Mouse (Mus musculus): ENCODE measurements around the gene Pax4. TPM values are rescaled to one million over a fixed set of nuclear protein-coding genes. Genes with fewer than 3 reads are reported as not detected.

Gene Pax4
- polyA plus RNA-seq, 1 experiment from 2014 or later, result not detected

DNA sequence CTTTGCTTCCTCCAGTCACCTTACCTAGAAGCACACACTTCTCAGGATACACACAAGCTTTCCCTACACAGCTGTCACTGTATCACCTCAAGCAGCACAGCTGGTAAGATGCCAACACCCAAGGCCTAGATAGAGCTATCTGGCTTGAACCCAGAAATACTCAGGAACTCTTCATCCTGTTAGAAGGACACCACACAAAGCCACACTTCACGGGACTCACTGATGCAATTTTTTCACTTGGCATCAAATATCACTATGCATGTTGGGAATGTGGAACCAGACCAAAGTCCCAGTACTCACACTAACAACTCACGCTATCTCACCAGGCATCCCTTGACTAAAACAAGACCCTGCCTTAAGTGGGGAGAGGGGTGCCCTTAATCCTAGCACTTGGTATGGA lies 29.5 kb downstream of the Pax4 start:
- H3K9ac ChIP-seq, result no peak overlapping the region
- H3K27me3 ChIP-seq, result no peaks in the 10 kb centered on the region
- H3K27ac ChIP-seq, result no peak overlapping the region
- peaks cover 41% of the 10 kb centered on the region for H3K36me3 ChIP-seq
- H3K9me3 ChIP-seq (replicated peaks), result no peaks in the 10 kb centered on the region
- no peak overlapping the region for H3K4me3 ChIP-seq
- 80% methylated on average over 2 of the region's 2 CpGs for WGBS
- peak overlapping the region; percentile 96 for H3K4me2 ChIP-seq (replicated peaks)
- no peak for ATAC-seq (ENCODE audit: low FRiP score)
- H3K4me1 ChIP-seq, result peaks cover 30% of the 10 kb centered on the region

DNA sequence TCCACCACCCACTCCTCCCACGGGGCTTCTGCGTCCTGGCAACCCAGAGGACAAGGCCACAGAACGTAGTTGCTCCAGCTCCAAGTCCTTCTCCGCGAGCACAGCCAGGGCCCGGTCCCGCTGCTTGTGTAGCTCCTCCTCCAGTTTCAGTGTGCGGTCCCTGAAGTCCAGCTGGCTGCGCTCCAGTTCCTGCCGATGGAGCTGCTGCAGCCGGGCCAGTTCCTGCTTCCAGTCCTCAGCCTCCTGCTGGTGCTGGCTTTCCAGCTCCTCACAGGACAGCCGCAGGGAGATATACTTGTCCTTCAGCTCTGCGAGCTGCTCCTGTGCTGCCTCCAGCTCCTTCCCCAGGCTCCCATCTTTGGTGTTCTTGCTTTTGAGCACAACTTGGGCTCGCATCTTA lies 30.7 kb downstream of the Pax4 start:
- Histone ChIP-seq H3K27me3 (no peaks in the 10 kb centered on the region), H3K4me1 (peaks cover 25% of the 10 kb centered on the region), H3K4me3 (no peak overlapping the region), H3K27ac (no peak overlapping the region), H3K9me3 (replicated peaks) (no peaks in the 10 kb centered on the region), H3K4me2 (replicated peaks) (no peak overlapping the region), H3K36me3 (peaks cover 43% of the 10 kb centered on the region), H3K9ac (no peak overlapping the region)
- WGBS, result 87% methylated on average over 14 of the region's 14 CpGs
- no peak for ATAC-seq (ENCODE audit: low FRiP score)

DNA sequence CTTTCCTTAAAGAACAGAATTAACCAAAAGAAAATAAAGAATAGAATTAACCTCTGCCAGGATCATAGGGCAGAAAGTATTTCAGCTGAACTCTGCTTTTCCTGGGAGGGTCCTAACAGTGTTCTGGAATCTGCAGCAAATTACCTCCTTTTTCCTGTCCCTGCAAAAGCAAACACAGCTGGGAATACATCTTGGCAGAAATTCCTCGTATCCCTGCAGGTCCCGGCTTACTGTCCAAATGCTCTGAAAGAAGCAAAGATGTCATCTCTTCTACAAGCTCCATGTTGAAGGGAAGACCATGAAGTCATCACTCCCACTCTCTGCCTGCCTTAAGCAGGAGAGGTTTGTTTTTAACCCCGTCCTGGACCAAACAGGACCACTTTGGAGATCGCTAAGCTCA lies 32.2 kb downstream of the Pax4 start:
- no peak overlapping the region for H3K9ac ChIP-seq
- H3K27ac ChIP-seq, result no peak overlapping the region
- 73% methylated on average over 4 of the region's 4 CpGs for WGBS
- ATAC-seq (ENCODE audit: low FRiP score), result no peak
- H3K4me1 ChIP-seq, result peaks cover 21% of the 10 kb centered on the region
- no peak overlapping the region for H3K4me2 ChIP-seq (replicated peaks)
- no peaks in the 10 kb centered on the region for H3K9me3 ChIP-seq (replicated peaks)
- no peaks in the 10 kb centered on the region for H3K27me3 ChIP-seq
- peaks cover 52% of the 10 kb centered on the region for H3K36me3 ChIP-seq
- H3K4me3 ChIP-seq, result no peak overlapping the region

DNA sequence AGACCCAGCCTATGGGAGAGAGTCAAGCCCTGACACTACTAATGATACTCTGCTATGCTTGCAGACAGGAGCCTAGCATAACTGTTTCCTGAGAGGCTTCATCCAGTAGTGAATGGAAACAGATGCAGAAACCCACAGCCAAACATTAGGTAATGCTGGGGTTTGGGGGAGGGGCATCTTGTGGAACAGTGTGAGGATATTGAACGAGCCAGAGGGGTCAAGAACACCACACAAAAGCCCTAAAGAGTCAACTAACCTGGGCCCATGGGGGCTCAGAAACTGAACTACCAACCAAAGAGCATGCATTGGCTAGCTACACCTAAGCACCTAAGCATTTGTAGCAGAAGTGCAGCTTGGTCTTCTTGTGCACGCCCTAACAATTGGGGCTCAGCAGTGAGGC lies 37.9 kb downstream of the Pax4 start:
- H3K9ac ChIP-seq, result no peak overlapping the region
- H3K9me3 ChIP-seq (replicated peaks), result no peaks in the 10 kb centered on the region
- H3K27ac ChIP-seq, result no peak overlapping the region
- H3K27me3 ChIP-seq, result no peaks in the 10 kb centered on the region
- no peaks in the 10 kb centered on the region for H3K4me1 ChIP-seq
- 84% methylated on average over 2 of the region's 2 CpGs for WGBS
- H3K4me2 ChIP-seq (replicated peaks), result no peak overlapping the region
- no peak for ATAC-seq (ENCODE audit: low FRiP score)
- H3K4me3 ChIP-seq, result no peak overlapping the region
- H3K36me3 ChIP-seq, result peaks cover 23% of the 10 kb centered on the region

DNA sequence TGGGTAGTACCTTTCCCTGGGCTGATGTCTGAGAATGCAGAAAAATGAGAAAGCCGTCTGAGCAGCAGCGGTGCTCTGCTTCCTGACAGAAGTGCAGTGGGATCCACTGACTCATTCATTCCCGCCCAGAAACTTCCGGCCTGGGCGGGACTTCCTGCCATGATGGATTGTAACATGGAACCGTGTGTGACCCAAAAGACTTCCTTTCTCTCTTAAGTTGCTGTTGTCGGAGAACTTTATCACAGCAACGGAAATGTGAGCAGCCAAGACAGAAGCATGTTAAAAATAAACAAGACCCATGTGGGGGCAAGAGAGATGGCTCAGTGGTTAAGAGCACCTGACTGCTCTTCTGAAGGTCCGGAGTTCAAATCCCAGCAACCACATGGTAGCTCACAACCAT lies 39.1 kb downstream of the Pax4 start:
- H3K4me3 ChIP-seq, result no peak overlapping the region
- peaks cover 11% of the 10 kb centered on the region; the same call in 1 of the 2 replicates for H3K36me3 ChIP-seq
- H3K27me3 ChIP-seq, result no peaks in the 10 kb centered on the region
- H3K9me3 ChIP-seq (replicated peaks), result no peaks in the 10 kb centered on the region
- no peaks in the 10 kb centered on the region for H3K4me1 ChIP-seq
- H3K27ac ChIP-seq, result no peak overlapping the region
- 87% methylated on average over 9 of the region's 9 CpGs for WGBS
- no peak overlapping the region for H3K4me2 ChIP-seq (replicated peaks)
- no peak overlapping the region for H3K9ac ChIP-seq
- no peak for ATAC-seq (ENCODE audit: low FRiP score)

DNA sequence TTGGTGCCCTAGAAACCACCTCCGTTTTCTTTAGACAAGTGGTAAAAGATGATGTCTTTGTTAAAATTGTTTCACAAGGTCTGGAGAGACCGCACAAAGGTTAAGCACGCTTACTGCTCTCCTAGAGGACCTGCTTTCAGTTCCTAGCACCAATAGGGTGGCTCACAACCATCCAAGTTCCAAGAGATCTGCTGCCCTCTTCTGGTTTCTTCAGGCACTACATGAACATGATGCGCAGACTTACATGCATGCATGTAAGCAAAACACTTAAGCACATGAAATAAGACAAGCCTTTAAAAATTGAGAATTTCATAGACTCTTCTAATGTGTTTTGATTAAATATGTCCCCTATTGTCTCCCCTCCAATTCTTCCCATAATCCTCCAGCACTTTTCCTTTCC lies 49.4 kb downstream of the Pax4 start:
- Histone ChIP-seq H3K9me3 (replicated peaks) (peaks cover 5% of the 10 kb centered on the region; the same call in 1 of the 2 replicates), H3K36me3 (no peaks in the 10 kb centered on the region), H3K27me3 (peaks cover 16% of the 10 kb centered on the region), H3K9ac (no peak overlapping the region), H3K4me3 (no peak overlapping the region), H3K4me1 (peaks cover 3% of the 10 kb centered on the region; the same call in 1 of the 2 replicates), H3K4me2 (replicated peaks) (no peak overlapping the region), H3K27ac (no peak overlapping the region)
- ATAC-seq (ENCODE audit: low FRiP score), result no peak
- 92% methylated on average over 4 of the region's 4 CpGs for WGBS

DNA sequence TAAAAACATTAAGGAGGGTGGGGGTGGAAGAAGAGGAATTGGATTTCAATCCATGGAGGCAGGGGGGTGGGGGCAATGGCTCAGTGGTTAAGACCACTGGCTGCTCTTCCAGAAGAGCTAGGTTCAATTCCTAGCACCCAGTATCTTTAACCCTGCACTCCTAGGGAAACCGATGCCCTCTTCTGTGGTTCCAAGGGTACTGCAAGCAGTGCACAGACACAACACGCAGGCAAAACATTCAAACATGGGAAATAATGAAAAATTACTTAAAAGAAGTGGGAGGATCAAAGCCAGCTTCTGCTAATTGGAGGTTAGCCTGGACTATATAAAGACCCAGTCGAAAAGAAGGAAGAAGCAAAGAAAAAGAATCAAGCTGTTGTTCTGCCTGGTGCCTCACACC lies 50.4 kb downstream of the Pax4 start:
- H3K27ac ChIP-seq, result no peak overlapping the region

DNA sequence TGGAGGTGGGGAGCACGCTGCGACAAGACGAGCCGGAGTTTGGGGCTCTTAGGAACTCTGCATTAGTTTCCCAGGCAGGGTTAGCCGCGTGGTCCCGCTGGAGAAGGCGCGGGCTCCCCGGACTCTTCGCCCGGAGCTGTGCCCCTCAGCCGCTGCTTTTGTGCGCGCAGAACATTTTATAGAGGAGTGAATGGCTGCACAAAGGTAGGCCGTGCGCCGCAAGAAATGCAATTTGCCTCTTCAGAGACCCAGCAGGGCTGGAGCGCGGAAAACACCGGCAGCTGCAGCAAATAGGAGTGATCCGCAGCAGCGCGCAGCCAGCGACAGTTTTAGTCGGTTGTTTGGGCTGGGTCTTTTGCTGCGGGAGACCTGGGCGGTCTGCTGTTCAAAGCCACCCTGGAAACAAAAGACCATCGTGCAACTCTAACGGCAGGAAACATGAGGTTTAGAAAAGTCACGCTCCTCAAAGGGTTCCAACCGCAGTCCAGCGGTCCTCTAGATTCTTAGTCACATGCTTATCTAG lies 51.4 kb downstream of the Pax4 start, which contains the start of gene Zfp800:
Gene Zfp800, minus strand, starts transcription at position 325 of the 523 bp plus-strand sequence.
- ATAC-seq (ENCODE audit: low FRiP score), result peak; percentile 69
- Histone ChIP-seq H3K27me3 (peaks cover 16% of the 10 kb centered on the region), H3K36me3 (no peaks in the 10 kb centered on the region), H3K4me1 (peaks cover 3% of the 10 kb centered on the region; the same call in 1 of the 2 replicates), H3K4me2 (replicated peaks) (peak within 1 kb of the TSS; percentile 85), H3K4me3 (peak within 1 kb of the TSS; percentile 48), H3K27ac (0 out of 2 replicates have a peak within 1 kb of the TSS, but pooled peaks have one; percentile 30), H3K9me3 (replicated peaks) (peaks cover 5% of the 10 kb centered on the region; the same call in 1 of the 2 replicates), H3K9ac (peak within 1 kb of the TSS; percentile 61)
- WGBS, result under 1% methylated on average over 33 of the region's 33 CpGs

More for the DNA sequence above, 50.4 kb downstream of the Pax4 start:
- Histone ChIP-seq H3K9me3 (replicated peaks) (peaks cover 5% of the 10 kb centered on the region; the same call in 1 of the 2 replicates), H3K27me3 (peaks cover 16% of the 10 kb centered on the region), H3K4me1 (peaks cover 3% of the 10 kb centered on the region; the same call in 1 of the 2 replicates), H3K4me2 (replicated peaks) (no peak overlapping the region), H3K9ac (no peak overlapping the region), H3K36me3 (no peaks in the 10 kb centered on the region), H3K4me3 (no peak overlapping the region)
- 88% methylated on average over 3 of the region's 3 CpGs for WGBS
- ATAC-seq (ENCODE audit: low FRiP score), result no peak

DNA sequence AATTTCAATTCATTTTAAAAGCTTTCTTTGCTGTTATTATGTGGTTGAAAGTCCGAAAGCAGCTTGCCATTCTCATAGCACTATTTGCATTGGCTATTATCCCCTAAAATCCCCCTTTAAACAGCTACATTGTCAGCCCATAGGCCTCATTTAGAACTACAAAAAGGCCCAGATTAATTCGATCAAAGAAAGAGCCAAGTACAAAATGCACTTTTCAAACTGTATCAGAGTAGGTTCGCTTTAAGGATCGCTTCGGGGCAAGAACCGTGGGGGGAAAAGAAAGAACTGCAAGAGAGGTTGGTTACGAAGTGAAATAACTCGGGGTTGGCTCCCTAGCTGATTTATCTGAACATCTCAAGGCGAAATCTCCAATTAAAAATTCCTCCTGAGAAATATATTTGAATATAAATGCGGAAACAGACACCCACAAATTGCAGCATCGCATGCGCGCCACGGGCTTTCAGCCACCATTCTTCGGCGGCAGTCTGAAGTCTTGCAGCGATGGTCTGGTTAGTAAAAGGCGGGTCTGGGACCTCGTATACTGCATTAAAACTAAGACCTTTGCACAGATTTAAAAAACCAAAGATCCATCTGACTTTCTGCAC lies 52.2 kb downstream of the Pax4 start:
- no peak overlapping the region for H3K27ac ChIP-seq
- under 1% methylated on average over 19 of the region's 19 CpGs for WGBS
- no peaks in the 10 kb centered on the region for H3K36me3 ChIP-seq
- ATAC-seq (ENCODE audit: low FRiP score), result no peak
- H3K4me2 ChIP-seq (replicated peaks), result peak overlapping the region; percentile 85
- peaks cover 16% of the 10 kb centered on the region for H3K27me3 ChIP-seq
- peak overlapping the region; percentile 48 for H3K4me3 ChIP-seq
- peaks cover 5% of the 10 kb centered on the region; the same call in 1 of the 2 replicates for H3K9me3 ChIP-seq (replicated peaks)
- H3K4me1 ChIP-seq, result peaks cover 3% of the 10 kb centered on the region; the same call in 1 of the 2 replicates
- H3K9ac ChIP-seq, result peak overlapping the region; percentile 61

DNA sequence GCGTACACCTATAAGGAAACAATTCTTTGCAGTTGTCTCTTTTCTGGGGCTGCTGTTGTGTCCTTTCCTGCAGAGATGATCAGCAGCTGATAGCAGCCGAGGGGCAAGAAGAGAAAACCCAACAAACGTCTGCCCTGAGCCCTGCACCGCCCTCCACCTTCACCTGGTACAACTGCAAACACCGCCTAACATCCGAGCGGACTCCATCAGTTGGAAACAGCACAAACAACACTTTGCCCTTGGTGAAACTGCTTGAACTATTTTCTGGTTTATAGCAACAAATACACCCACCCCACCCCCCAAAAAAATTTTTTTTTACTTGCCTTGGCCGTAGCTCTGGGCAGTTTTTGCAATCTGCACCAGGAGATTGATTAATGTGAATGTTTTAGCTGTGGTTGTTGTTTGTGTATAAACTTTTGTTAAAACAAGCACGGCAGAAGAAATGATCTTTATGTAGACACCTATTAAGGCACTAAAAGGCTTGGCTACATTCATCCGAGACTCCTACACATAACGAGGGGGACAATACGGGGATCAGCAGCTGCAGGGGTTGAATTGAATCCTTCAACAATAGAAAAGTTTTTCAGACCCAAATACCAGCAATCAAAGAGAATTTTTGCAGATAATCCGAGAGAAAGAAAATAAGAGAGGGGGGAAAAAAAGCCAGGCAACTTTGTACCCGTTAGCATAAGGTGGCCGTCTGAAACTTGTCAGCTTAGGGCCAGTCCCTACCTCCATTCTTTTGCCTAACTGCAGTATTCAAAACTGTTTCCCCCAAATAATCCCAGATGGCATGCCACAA lies 52.9 kb downstream of the Pax4 start:
- 21% methylated on average over 15 of the region's 15 CpGs for WGBS
- ATAC-seq (ENCODE audit: low FRiP score), result no peak
- Histone ChIP-seq H3K4me3 (peak overlapping the region; percentile 48), H3K9me3 (replicated peaks) (peaks cover 5% of the 10 kb centered on the region; the same call in 1 of the 2 replicates), H3K27ac (no peak overlapping the region), H3K9ac (no peak overlapping the region; the same call in 1 of the 2 replicates), H3K36me3 (no peaks in the 10 kb centered on the region), H3K4me1 (peaks cover 3% of the 10 kb centered on the region; the same call in 1 of the 2 replicates), H3K4me2 (replicated peaks) (peak overlapping the region; percentile 85), H3K27me3 (peaks cover 16% of the 10 kb centered on the region)
